Mouse (Mus musculus) lung, postnatal 36 days (tissue): Measurements from ENCODE around the gene Pex1.
A peak's percentile ranks its signal among the peaks of the same experiment; 100 is the strongest.
"Not testable (repeated sequence)": the region's sequence is repeated elsewhere in the genome, so short reads cannot be mapped to it uniquely, and the experiment has no call there.

Experiments used
- DNase-seq: peaks from one replicate; pipeline ENCODE4 v3.0.0; 2022; ENCODE audit warnings: mixed read lengths

The Pex1 gene

DNA sequence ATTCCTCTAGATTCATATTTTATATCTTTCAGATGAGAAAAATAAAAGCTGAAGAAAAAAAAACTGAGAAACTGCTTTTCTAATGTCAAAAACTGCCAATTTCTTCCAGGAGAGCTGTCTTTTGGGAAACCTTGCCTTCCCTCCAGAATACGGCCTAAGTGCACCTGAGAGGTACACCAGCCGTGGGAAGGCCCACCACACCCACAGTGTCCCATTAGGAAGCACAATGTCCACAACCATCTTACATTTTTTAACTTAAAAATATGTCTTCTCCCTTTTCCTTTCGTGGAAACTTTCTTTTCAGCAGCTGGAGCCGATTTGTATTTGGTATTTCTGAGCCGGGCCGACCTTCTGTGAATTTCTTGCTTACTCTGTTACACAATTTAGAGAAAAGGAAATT is 50.7 kb downstream of the Pex1 start:
- no peak for DNase-seq

DNA sequence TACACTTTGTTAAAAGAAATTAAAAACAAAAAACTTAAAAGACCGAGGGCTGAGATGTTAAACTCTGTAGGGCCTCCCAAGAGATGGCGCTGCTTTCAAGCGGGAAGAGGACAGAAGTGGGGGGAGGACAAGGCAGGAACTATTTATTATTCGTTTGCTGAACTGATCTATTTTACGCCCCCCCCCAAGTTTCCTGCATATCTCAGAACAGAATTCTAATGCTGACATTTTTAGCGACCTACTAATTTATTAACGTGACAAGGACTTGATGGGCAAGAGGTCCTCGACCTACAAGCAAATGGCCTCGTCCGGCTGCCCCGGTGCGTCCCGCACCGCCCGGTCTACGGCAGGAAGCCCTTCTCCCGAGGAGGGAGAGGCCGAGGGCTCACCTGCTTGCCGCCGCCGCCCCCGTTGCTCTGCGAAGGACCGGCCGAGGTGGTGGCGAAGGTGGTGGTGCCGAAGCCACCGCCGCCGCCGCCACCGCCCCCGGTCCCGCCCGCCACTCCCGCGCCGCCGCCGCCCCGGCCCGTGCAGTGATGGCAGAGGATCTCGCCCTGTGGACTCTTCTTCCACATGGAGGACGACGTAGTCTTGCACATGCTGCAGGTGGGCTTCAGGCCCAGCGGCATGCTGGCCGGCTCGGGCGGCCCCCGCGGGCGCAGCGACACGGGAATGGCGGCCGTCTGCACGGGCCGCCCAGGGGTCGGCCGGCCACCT is 51.3 kb downstream of the Pex1 start:
- peak; percentile 70 for DNase-seq

DNA sequence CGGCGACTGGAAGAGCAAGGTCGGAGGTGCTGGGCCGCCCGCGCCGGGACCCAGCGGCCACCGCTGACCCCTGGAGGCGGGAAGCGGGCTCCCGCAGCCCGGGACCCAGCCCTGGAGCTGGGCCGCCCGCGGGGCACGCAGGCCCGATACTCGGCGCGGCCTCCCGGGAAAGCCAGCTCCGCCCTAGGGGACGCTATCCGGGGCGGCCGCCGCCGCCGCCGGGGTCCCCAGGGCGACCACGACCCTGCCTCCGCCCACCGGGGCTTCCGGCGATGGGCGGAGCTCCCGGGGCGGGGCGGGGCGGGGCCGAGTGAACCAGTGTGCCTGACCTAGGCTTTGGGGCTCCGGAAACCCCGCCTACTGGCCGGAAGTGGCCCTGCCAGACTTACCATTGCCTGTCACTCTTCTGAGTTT is 51.8 kb downstream of the Pex1 start:
- peak; percentile 96 for DNase-seq

DNA sequence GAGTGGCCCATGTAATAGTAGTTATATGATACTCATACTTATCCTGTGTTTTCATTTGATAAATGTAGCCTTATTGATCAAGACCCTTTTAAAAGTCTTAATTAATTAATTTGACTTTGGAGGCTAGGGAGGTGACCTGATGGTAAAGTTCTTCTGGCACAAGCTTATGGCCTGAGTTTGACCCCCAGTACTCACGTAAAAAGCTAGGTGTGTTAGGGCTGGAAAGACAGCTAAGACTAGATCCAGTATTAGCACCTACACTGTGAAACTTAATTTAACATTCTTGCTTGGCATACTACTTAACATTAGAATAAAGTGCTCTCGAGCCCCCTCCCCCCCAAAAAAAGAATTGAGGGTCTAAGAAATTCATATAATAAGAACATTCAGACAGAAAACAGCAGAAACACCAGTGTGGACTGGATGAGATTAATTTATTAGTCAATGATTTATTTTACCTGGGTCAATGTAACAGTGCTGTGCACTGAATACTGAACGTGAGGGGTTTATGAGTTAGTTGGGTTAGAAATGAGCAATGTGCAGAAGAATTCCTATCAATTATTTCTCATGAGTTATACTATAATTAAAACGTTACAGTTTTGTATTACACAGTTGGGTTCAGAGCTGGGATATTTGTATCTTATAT is 52.5 kb downstream of the Pex1 start:
- no peak for DNase-seq

DNA sequence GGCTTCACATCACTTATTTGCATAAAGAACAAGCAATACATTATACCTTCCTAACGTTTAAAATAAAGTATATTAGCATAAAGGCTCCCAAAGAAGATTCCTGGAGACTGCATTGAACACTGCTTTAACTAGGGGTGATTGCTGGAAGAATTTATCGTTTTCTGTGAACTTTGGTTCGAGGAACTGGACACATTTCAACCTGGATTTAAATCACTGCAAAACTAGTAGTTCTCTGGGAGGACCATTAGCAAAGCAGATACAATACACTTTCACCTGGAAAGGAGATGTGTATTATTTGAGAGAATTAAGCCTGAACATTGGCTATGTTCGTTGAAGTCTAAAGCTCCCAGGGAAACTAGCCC is 53.0 kb downstream of the Pex1 start:
- no peak for DNase-seq

DNA sequence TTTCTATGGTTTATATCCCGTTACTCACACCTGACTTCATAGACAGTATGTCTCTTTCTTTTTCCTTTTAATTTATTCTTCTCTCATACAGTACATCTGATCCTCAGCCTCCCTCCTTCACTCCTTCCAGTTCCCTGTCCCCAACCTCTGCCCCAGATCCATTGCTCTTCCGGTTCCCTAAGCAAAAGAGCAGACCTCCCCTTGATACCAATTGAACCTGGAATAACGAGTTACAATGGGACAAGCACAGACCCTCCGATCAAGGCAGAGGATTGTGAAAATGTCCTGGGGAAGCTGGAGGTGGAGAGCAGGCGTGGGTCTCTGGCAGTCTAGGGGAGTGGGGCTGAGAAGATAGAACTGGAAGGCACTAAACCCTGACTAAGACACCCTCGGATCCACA is 55.0 kb downstream of the Pex1 start, which contains the start of gene Tmbim7:
TSS of gene Tmbim7 (plus strand) at position 301 of the 400 bp plus-strand sequence.
- DNase-seq, result no peak

DNA sequence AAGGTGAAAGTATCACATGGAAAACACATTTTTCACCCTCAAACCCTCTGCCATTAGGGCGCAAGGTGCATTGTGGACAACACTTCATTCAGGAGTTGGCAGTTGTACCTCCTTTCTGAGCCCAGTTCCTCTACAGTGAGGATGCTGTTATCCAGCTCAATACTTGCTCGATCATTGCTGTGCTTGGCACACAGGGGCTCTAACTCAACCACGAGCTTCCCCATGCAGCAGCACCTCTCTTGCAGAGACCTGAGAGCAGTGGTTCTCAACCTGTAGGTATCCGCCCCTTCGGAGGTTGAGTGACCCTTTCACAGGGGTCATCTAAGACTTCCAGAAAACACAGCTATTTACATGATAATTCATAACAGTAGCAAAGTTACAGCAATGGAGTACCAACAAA is 55.8 kb downstream of the Pex1 start:
- DNase-seq, result no peak

DNA sequence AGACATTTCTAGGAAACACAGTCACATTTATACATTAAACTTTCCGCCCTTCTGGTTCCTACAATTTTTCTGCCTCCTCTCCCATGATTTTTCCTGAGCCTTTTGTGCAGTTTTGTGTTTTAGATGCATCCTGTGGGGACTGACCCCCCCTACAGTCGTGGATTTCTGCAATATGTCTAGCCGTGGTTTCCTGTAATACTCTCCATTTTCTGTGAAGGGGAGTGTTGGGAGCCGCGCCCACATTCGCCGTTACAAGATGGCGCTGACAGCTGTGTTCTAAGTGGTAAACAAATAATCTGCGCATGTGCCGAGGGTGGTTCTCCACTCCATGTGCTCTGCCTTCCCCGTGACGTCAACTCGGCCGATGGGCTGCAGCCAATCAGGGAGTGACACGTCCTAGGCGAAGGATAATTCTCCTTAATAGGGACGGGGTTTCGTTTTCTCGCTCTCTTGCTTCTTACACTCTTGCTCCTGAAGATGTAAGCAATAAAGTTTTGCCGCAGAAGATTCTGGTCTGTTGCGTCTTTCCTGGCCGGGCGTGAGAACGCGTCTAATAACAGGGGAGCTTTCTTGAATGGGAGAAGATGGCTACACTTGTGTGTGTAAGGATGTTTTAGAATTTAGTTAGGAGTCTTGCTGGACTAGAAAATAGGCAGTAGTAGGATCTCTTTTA is 57.2 kb downstream of the Pex1 start:
- not testable (repeated sequence) for DNase-seq

DNA sequence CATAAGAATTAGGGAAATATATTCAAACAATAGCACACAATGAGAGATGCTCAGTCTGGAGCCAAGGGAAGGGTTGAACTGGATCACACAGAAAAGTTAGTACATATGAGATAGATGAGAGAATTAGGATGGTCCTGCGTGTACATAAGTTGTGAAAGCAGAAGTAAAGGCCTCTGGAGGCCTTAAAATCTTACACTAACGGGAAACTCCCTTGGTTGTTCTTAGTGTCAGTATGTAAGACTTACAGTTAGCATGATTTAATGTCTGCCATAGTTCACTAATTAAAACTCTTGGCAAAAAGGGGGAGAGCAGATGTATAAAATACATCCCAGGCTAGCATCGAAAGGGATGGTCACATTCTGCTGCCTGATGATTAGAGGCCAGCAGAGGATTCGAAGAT is 57.9 kb downstream of the Pex1 start:
- DNase-seq, result no peak

DNA sequence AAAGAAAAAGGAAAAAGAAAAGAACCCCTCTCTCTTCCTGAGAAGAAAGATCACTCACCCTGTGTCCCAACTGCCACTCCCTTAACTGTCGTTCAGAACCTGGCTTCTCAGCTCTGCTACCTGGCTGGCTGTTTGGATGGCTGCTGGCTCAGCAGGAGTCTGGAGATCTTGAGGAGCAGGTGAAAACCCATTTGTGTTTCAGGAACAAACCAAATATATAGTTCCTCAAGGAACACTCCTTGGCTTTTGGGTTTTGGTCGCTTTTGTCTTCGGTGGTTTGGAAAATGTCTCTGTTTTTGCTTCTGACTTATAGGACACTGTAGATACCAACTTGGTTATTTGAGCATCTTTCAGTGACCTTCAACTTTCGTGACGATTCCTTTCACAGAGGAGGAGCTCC is 61.2 kb downstream of the Pex1 start, which contains the start of gene Gatad1:
TSS of gene Gatad1 (minus strand) at position 101 of the 400 bp plus-strand sequence.
- DNase-seq, result no peak

DNA sequence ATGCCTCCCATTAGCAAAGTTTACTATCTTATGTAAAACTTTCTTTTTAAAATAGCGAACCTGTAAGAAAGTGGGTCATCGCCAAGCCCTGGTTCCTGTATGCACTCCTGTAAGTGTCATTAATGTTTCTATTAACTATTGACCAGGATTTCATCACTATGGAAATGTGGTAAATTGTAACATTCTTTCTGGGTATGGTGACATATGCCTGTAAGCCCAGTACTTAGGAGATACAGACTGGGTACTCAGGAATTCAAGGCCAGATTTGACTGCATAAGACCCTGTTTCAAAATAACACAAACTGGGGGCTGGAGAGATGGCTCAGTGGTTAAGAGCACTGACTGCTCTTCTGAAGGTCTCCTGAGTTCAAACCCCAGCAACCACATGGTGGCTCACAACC is 69.4 kb downstream of the Pex1 start:
- DNase-seq, result no peak

DNA sequence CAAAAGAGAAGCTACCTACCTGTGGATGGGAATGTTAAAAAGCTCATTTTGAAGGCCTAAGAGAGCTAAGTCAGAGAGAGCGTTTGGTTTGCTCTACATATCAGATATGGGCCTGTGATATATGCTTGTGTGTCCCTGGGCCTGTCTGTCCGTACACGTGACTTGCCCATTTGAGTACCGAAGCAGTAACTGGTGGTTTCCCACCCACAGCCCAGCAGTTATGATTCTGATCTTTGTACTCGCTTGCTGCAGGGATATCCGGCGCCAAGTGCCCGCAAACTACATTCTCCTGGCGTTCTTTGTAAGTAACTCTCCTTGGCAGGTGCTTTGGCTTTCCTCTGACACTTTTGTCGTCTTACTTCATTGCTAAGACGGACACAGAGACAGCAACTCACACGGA is 70.7 kb downstream of the Pex1 start:
- no peak for DNase-seq

DNA sequence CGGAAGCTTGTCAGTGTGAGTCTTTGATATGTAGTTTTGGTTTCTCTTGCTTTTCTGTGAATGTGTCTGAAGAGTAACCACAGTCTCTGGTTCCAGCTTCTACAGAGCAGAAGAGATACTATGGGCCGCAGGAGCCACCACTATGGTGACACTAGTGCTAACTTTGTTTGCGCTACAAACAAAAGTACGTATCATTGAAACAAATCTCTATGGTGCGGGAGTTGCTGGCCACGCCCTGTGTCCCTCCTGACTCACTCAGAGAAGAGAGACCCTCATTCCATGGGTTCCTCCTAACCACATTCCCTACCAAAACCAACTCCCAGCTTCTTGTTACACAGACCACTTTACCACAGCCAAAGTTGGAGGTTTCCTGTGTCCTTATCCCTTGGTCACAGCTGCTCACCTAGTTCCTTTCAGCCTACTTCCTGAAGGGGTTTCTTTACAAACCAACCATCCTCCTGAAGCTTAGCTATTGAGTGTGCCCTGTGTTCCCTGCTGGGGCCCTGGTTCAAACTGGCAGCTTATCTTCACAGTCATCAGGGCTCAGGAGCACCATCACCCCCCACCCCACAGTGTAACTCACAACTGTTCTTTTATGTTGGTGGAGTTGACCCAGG is 74.2 kb downstream of the Pex1 start:
- no peak for DNase-seq
